Mouse (Mus musculus) 3T3-L1 (cell line): ENCODE measurements around the gene Eva1b.
"Not testable (repeated sequence)": the region's sequence is repeated elsewhere in the genome, so short reads cannot be mapped to it uniquely, and the experiment has no call there.

Experiments used
- DNase-seq: peaks from one replicate; pipeline ENCODE4 v3.0.0-alpha.2; 2015; ENCODE audit warnings: low read depth, low spot score

Eva1b gene

DNA sequence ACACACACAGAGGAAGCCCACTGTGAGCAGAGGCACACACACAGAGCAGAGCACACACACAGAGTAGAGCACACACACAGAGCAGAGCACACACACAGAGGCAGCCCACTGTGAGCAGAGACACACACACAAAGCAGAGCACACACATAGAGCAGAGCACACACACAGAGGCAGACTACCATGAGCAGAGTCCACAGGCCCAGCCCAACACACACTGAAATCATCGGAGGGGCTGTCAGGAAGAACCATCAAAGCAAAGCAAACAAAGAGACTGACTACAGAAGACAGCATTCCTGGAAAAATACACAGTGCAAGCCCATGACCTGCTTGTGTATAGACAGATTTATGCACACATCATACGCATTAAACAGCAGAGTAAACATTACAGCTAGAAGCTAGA lies 8.3 kb downstream of the Eva1b start:
- no peak for DNase-seq

- DNase-seq = peak; percentile 38
These were observed 9.1 kb downstream of the Eva1b start for GRCm38 (mm10) chr4:126156617-126157016.

GRCm38 (mm10) chr4:126157562-126157961 lies 10.0 kb downstream of the Eva1b start:
- DNase-seq = no peak

DNA sequence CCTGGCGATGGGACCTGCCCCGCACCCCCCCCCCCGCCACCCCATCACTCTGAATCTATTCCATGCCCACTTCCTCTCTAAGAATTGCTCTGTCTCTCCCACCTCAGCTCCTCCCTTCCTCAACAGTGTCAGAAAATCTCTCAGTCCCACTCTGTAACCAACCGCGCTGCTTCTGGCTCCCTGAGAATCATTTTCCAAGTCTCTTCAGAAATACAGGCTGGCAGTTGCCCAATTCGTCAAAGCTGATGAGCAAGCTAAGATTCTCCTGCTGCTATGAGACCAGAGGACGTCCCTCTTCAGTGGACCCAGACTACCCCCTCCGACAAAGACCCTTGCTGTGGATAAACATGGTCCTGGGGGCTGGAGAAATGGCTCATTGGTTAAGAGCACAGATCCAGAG lies 11.9 kb downstream of the Eva1b start:
- DNase-seq = no peak

DNA sequence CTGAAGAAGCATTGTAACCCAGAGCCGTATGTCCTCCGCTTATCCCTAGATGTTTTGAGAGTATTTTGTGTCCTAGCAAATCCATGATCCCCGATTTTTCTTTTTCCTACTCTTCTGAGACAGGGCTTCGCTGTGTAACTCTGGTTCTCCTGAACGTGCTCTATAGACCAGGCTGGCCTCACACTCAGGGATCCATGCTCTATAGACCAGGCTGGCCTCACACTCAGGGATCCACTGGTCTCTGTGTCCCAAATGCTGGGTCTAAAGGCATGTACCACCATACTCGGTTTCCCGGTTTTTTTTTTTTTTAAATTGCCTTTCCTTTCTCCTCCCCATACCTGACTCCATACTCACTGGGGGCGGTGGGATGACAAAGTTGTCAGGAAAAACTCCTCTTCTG lies 13.4 kb downstream of the Eva1b start:
- no peak for DNase-seq

- no peak for DNase-seq
These were observed 13.9 kb downstream of the Eva1b start for GRCm38 (mm10) chr4:126161456-126161855.

DNA sequence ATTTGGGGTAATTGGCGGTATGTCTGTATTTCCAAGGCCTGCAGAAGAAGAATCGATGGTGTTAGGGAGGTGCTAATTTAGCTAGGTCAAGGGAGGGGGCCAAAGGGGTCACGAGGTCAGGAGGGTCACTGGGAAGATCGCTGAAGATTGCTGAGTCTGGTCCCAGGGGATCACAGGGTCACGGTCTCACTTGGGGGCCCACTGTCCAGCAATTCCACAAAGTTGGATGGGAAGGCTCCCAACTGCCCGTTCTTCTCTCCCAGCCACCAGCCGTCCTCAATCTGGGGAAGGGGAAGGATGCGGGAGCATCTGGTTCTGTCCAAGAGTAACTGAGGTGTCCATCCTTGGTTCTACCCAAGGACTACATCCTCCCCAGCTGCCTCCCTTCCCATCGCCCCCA lies 14.4 kb downstream of the Eva1b start:
- no peak for DNase-seq

DNA sequence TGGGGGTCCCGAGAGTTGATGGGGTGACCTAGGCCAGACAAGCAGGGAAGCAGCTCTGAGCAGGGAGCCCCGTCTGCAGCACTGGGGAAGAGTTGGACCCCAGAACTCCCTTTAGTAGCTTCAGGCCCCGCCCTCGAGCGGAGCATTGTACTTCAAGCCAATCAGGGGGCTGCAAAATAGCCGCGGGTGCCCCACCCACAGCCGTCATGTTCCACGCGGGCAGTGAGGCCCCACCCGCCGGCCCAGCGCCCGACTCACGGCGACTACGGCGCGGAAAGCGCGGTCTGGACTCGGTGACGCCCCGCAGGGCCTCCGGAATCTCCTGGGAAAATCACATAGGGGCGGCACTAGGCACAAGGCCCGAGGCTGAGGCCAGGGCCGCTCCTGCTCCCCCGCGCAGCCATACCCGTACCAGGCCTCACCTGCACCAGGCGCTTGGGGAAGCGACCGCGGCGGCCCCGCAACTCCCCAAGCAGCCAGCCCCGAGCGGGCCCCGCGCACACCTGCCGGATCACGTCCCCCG lies 15.1 kb downstream of the Eva1b start:
- DNase-seq = no peak

GRCm38 (mm10) chr4:126163067-126163659 lies 15.6 kb downstream of the Eva1b start, which contains the start of gene Sh3d21:
Gene Sh3d21 (minus strand): TSS chr4:126163491.
- DNase-seq = no peak

DNA sequence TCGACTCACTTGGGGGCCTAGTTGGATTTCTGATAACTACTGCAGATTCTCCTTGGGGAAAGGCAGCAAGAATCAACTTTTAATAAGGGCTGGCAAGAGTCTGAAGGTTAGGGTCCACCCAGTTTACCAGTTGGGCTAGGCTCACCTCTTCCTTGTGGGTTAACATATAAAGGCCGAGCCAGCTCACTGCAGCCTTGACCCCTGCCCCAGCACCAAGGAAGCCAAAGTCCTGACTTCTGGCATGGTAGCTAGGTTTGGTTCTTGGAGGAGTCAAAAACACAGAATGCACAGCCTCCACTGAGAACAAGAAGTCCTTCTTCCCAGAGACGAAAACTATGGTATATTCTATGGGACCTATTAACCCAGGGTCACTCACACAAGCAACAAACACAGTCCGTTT lies 16.1 kb downstream of the Eva1b start:
- no peak for DNase-seq

- DNase-seq = not testable (repeated sequence)
These were observed 17.5 kb downstream of the Eva1b start for GRCm38 (mm10) chr4:126165092-126165491.

GRCm38 (mm10) chr4:126166084-126166483 lies 18.5 kb downstream of the Eva1b start:
- DNase-seq = no peak

DNA sequence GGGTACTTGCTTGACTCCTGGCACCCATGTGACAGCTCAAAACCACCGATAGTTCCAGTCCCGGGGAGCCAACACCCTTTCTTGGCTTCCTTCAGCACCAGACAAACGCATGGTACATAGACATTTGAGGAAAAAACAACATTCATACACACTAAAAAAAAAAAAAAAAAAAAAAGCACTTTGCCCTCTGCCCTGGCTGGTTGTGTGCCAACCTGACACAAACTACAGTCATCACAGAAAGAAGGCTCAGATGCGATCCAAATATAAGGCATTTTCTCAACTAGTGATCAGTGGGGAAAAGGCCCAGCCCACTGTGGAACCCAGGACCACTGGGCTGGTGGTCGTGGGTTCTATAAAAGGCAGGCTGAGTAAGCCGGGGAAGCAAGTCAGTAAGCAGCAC lies 21.3 kb downstream of the Eva1b start:
- DNase-seq = no peak

GRCm38 (mm10) chr4:126170737-126171136 lies 23.2 kb downstream of the Eva1b start:
- DNase-seq = not testable (repeated sequence)

DNA sequence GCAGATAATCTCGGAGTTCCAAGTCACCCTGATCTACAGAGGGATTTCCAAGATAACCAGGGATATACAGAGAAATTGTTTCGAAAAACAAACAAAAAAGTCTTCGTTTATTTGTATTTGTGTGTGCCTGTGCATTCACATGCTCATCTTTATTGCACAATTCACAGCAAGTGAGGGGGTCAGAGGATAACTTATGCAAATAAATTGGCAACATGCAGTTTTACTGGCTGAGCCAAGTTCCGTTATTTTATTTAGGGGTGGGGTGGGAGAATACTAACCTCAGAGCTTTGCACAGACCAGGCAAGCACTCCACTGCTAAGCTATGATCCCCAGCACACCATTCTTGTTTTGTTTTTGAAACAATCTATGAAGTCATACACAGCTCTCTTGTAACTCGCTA lies 26.3 kb downstream of the Eva1b start:
- DNase-seq = no peak

- not testable (repeated sequence) for DNase-seq
These were observed 28.4 kb downstream of the Eva1b start for GRCm38 (mm10) chr4:126175980-126176379.

DNA sequence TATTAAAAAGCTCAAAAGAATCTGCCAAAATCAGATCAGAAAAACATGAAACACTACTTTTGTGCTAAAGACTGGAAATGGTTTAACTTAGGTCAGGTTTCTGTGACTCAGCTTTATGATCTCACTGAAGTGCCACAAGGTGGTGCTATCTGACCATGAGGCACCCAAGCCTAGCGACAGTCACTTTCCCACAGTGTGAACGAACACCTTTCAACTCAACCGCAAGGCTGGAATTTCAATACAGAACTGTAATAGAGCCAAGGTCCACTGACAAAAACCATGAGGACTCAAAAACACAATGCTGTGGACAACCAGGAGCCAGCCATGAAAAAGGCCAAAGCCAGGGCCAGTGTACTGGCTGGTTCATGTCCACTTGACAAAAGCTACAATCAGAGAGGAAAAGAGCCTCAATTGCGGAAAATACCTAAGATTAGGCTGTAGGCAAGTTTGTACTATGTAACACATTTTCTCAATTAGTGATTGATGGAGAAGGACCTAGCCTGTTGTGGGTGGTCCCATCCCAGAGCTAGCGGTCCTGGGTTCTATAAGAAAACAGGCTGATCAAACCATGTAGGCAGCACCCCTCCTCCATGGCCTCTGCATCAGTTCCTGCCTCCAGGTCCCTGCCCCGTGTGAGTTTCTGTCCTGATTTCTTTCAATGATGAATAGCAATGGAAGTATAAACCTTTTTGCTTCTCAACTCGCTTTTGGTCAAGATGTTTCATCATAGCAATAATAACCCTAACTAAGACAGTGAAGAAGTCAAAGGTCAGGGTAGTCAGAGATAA lies 33.8 kb downstream of the Eva1b start:
- peak; percentile 77 for DNase-seq

GRCm38 (mm10) chr4:126183034-126183433 lies 35.5 kb downstream of the Eva1b start:
- DNase-seq = no peak

DNA sequence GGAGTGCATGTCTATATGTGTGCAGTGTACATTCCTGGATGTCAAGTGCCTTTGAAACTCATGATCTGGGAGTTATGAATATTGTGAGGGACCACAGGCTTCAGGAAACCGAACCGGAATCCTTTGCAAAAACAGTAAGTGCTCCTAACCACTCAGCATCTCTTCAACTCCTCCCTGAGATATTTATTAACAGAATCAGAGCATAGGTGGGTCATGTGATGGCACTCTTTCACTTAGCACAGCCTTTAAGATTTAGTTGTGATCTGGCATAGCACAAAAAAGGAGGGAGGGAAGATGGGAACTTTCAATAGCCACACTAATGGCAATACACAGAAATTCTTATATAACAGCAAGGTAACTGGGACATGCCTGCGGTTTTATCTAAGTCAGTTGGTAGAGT lies 39.6 kb downstream of the Eva1b start:
- no peak for DNase-seq

DNA sequence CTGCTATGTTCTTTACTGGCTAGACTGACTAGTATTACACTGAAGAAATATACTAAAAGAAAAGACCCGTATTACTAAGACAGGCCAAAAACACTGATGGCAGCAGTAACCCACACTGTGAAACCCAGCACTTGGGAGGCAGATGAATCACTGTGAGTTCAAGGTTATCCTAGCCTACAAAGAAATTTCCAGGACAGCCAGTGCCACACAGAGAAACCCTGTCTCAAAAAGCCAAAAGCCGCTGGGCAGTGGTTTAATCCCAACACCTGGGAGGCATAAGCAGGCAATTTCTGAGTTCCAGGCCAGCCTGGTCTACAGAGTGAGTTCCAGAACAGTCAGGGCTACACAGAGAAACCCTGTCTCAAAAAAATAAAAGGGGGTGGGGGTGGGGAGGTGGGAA lies 43.1 kb downstream of the Eva1b start:
- no peak for DNase-seq

DNA sequence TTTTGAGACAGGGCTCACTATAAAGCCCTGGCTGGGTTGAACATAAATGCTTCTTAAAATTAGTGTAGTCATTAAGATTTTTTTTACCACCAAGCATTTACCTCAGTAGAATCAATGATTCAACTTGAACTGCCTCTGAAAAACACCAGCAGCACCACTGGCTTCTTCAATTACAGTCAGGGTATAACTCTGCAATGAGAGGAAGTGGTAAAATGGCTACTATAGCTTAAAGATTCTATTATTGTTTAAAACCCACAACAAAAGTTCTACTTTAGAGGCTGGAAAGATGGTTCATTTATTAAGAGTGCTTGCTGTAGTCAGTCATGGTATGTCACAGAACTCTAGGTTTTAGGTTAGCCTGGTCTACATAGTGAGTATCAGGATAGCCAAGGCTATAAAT lies 46.7 kb downstream of the Eva1b start:
- no peak for DNase-seq

- no peak for DNase-seq
These were observed 47.4 kb downstream of the Eva1b start for GRCm38 (mm10) chr4:126194916-126195315.

- peak; percentile 34 for DNase-seq
These were observed 49.9 kb downstream of the Eva1b start for GRCm38 (mm10) chr4:126197485-126197884.
